Mouse (Mus musculus): Measurements from ENCODE around the gene Bend7.

GRCm38 (mm10) chr2:4829007-4829406, 111.4 kb downstream of the Bend7 start:
- TF ChIP-seq CTCF (IDR thresholded peaks at IDR 0.05; ENCODE audit: low read depth) (no peak), EP300 (IDR thresholded peaks at IDR 0.05; ENCODE audit: low read depth) (no peak)

Data from liver, embryonic 14.5 days (tissue).